Mouse (Mus musculus): ENCODE measurements around the gene Esrrb.

Esrrb gene

DNA sequence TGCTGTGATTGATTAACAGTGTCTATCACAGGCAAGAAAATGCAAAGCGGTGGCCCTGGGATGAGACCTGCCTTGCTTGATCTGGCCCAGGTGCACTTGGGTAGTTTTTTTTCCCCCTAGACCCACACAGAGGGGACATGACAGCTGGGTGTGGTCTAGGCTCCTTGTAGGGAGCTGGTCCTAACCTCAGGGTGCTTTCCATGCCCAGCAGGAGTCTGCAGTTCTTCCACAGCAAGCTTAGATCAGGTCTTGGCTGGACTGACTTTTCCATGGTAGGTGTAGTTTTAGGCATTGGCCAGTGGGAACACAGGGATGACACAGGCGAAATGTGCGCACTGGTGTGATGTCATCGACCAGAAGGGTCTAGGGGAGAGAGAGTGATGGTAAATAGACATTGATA lies 136.2 kb downstream of the Esrrb start:
- no peak for DNase-seq (ENCODE audit: low spot score)

DNA sequence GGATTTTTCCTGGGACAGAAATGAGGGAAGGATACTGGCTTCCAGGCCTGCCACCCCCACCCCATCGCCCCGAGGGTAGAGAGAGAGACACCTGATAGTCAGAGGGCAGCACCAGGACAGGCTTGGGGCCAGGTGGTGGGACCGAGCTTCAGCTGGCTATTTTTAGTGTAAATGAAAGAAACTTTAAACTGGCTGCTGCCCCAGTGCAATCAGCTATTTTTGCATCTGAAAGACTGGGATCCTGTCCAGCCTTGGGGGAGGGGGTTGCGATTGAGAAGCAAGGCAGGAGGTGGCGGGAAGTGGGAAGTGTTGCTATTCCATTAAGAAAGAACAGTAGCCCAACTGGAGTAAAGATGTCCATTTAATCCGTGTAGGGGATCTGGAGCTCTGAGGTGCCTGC lies 137.8 kb downstream of the Esrrb start:
- no peak for DNase-seq (ENCODE audit: low spot score)

DNA sequence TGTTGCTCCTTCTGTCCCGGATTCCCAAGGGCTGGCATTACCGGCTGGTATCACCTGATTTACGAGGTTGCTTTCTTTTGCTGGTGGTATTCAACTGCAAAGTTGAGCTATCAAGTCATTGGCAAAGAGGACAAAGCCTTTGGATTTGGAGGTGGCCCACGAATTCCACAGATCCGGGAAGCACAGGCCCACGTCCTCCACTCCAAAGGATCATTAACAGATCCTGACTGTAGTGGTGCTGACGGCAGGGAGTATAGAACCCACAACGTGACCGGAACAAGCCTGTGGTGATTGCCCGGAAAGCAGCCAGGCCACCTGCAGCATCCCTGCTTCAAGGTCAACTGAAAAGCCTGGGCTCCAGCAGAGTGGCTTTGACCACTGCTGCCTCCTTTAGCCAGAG lies 140.8 kb downstream of the Esrrb start:
- DNase-seq (ENCODE audit: low spot score) = no peak

DNA sequence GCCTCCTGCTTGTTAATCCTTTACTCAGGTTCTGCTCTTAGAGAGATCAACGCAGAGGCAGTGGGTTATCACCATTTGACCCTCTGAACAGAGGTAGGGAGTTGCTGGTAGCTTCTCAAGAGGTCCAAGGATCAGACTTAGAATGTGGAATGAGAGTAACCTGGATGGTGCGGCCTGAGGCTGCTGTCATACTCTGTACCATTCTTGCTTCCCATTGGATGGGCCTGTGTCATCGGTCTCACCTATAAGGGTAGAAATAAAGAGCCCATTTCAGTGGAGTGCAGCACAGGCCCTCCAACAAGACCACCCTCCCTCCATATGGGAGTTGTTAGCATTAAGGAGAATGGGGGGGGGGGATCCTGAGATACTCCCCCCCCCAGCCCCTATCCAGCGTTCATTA lies 143.0 kb downstream of the Esrrb start:
- no peak for DNase-seq (ENCODE audit: low spot score)

DNA sequence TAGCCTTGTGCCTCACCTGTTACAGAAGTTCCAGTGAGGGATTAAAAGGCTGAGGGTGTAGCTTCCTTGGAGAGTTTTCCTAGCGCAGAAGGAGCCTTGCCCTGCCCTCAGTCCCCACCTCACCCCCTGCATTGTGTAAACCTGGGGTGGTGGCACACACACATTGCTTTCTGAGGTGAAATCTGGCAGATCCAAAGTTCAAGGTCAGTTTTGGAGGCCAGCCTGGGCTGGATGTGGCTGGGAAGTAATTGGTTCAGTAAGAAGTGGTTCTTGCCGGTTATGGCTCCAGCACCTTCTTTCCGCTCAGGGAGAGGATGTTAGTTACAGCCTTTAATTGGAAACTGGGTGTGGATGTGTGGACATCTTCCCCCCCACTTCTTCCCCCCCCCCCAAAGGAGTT lies 143.4 kb downstream of the Esrrb start:
- no peak for DNase-seq (ENCODE audit: low spot score)

DNA sequence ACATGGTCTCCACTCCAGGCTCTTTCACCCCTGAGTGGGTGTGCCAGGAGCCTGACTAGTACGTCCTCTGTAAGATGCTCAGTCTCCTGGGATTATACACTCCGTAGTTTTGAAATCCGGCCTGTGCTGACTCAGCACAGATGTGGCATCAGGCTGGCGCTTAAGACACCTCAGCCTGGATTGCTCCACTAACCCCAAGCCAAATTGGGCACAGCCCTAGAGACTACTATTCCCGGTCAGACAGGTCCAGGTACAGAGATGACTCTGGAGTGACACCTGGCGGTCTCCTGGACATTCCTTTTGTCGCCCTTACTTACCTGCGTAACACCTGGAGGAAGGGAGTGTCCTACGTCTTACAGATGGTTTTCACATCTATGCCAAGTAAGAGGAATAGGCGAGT lies 146.8 kb downstream of the Esrrb start:
- DNase-seq (ENCODE audit: low spot score) = no peak

DNA sequence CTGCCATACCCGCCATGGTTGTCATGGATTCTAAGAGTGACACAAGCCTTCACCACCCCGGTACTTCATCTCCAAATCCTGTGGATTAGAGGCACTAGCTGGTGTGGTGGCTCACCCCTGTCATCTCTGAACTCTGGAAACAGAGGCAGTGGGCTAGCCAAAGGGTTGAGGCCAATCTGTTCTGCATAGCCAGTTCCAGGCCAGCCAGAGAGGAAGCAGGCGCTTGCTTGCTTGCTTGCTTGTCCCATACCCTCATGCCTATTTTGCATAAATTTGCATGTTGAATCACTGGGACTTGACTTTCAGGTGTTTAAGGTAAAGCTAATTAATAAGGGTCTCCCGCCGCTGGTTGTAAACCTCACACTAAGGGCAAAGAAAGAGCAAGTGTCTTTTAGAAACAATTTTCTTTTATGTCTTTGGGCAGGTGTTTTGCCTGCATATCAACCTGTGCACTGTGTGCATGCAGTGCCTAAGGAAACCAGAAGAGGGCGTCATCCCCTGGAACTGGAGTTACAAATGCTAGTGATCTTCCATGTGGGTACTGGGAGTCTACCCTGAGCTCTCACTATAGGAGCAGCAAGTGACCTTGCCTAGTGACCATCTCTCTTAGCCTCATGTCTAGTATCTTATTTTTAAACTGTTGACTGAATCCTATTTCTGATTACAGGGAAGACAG lies 147.5 kb downstream of the Esrrb start:
- no peak for DNase-seq (ENCODE audit: low spot score)

DNA sequence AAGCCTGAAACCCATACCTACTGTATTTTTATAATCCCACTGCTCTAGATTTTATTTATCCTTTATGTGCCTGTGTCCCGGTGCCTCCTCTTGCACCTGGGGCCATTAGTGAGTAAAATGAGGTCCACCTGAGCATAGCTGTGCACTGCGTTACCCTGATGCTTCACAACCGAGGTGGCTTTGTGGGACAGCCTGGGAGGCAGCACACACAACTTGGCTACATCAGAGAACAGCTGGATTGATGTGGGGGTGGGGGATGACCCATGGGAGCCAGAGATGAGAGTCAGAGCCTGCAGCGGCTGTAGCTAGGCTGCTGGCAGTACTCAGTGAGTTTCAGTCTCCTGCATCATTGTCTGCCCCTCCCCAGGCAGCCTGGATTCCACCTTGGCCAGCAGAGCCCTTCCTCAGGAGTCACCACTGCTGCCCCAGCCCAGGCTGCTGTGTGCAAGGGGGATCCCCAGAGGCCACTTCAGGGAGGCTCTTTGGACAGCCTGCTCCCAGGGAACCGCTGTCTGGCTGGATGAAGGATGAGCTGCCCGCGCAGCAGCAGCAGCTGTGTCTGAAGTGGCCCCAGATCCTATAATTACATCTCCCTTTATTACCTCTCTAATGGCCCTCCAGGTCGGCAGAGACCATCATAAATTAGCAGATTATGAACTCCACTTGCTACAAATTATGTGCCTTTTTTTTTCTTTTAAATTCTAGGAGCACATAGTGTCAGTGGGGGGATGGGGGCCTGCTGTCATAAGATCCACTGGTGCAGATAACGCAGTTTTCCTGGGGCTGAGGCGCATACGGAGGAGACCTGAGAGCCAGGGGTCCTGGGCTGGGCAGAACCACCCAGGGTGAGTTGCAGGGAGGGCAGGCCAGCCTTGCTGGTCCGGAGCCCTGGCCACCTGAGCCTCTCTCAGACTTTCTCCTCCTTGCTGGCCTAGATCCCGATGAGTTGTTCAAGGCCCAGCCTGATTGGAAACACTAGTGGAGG lies 148.7 kb downstream of the Esrrb start:
- no peak for DNase-seq (ENCODE audit: low spot score)

DNA sequence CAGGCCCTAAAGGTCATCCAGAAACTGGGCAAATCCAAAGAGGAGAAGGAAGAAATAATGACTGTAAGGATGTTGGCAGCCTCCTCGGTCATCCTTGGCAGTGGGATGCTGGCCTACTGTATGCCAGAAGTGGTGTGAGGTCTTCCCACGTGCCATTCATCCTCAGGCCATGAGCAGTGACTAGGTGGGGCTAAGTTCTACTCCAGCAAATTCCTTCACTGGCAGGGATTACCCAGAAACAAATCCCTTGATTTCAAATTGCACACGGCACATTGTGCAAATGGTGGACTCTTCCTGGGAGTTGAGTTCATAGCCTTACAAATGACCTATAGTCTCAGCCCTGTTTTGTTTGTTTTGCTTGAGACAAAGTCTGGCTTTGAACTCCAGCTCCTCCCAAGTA lies 151.4 kb downstream of the Esrrb start:
- DNase-seq (ENCODE audit: low spot score) = no peak

DNA sequence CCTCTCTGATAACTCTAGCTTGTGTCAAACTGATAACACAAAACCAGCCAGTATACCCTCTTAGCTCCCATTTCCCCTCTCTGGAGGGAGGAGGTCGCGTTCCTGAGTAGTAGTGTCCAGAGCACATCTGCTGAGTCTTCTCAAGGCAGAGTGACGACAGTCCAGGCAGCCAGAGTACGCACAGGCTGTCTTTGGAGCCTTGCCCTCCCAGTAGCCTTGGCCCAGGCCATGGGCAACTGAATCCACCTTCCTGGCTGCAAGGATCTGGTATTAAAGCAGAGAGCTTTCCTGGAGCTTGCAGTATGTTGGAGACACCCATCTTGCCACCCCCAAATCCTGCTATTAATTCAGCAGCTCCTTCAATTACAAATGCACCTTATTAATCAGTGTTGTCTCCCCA lies 152.7 kb downstream of the Esrrb start:
- no peak for DNase-seq (ENCODE audit: low spot score)

DNA sequence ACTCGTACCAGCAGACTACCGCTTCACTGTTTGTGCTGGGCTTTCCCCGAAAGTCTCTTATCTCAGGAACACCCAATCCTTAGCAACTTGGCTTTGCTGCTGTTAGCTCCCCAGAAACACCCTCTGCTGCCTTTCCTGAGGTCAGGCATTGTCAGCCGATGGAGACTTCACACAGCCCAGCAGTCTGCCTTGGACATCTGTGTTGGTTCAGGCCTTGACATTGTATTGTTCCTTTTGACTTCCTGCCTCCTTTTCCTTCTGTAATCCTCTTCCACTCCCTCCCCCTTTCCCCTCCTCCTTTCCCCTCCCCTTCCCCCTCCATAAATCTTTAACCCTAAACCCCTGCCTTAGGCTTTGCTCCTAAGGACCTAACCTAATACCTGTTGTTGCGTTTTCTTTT lies 155.7 kb downstream of the Esrrb start:
- DNase-seq (ENCODE audit: low spot score) = no peak

DNA sequence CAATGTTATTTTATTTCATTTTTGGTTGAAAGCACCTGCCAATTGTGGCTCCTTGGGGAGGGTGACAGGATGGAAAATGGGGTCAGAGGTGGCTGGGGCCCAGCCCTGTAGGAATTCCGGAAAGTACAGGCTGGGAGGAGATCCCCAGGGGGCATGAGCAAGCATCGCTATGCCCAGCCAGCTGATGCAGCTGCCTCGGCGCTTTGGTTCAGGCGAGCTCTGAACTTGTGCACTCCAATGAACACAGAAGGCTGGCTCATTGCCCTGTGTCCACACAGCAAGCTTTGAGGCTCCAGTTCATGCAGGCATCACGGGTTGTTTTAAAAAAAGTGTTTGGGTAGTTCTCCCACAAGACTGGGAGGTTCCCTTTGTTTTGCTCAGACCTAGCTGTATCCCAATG lies 156.8 kb downstream of the Esrrb start:
- DNase-seq (ENCODE audit: low spot score) = no peak

DNA sequence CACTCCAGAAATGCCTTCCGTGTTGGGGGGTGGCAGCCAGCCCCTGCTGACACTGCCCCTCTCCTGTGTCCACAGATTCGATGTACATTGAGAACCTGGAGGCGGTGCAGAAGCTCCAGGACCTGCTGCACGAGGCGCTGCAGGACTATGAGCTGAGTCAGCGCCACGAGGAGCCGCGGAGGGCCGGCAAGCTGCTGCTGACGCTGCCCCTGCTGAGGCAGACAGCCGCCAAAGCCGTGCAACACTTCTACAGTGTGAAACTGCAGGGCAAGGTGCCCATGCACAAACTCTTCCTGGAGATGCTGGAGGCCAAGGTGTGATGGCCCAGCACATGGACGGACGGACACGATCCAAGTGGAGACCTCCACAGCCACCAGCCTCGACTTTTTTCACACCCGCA lies 157.8 kb downstream of the Esrrb start:
- DNase-seq (ENCODE audit: low spot score) = no peak

DNA sequence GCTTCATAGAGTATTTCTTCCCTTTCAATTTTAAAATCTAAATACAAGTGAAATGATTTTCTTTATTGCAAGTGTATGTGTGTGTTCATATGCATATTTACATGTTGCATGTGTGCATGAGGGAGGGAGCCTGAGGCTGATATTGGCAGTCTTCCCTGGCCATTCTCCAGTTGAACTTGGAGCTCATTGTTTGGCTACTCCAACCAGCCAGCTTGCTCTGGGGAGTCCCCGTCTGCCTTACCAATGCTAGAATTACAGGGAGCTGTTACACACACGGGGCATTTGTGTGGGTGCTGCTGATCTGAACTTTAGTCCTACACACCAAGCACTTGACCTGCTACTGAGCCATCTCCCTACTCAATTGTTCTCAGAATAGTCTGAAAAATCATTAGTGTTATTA lies 173.4 kb downstream of the Esrrb start:
- no peak for DNase-seq (ENCODE audit: low spot score)

DNA sequence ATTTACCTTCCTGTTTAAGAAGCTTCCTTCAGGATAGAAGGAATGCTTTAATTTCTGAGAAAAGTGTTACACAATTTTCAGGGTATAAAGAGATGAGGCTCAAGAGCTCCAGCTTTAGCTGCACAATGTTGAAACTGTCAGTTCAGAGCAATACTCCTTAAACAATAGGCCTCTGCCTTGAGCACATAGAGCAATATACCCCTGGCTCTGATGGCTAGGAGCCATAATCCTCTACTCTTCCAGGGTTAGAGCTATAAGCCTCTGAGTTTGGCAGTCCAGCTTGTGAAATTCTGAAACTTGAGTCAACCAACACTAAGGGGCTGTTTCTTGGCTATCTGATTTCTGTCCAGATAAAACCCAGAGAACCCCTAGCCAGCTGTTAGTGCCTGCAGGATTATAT lies 176.9 kb downstream of the Esrrb start:
- no peak for DNase-seq (ENCODE audit: low spot score)

DNA sequence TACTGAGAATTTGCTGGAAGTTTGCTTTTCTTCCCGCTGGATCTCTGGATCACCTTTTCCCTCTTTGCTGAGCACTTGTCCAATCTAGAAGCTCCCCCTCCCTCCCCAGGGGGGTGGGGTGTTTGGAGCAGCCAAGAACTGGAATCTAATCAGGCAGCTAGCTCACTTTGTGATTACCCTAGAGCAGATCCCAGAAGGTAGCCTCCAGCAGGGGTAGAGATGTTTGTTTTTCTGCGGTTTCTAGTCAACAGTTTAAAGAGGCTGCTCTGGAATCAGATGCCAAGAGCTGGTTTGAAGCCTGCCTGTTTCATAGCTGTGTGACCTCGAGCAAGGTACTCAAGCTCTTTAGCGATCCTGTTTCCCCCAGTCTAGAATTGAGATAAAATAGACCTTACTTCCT lies 177.8 kb downstream of the Esrrb start:
- DNase-seq (ENCODE audit: low spot score) = no peak

DNA sequence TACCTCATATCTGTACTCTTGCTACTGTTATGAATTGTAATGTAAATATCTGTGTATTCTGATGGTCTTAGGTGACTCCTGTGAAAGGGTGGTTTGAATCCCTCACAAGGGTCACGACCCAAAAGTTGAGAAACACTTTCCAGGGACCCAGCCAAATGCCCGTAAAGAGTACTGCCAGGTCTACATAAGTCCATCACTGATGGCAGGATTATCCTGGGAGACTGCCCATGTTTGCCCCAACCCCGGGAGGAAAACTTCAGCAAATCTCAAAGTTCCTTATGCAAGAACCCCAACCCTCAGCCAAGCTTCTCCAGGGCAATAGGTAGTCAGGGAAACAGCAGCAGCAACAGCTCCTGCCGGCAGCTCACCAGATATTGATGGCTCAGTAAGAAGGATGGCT lies 178.6 kb downstream of the Esrrb start:
- no peak for DNase-seq (ENCODE audit: low spot score)

DNA sequence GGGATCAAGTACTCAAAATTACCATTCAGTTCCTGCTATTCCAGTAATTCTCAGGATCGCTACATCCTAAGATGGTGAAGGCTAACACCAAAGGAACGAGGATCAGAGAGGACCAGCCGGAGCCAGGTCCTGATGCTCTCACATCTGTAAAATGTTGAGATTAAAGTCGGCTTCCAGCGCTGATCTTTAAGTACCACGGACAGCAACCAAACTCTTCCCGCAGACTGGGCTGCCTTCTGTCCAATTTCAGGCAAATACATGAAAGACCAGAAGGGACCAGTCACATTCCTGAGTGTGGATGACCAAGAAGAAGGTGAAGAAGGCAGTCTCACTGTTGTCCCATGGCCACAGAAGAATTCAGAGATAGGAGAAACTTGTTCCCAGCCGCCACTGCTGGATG lies 186.9 kb downstream of the Esrrb start:
- peak; percentile 5 for DNase-seq (ENCODE audit: low spot score)

DNA sequence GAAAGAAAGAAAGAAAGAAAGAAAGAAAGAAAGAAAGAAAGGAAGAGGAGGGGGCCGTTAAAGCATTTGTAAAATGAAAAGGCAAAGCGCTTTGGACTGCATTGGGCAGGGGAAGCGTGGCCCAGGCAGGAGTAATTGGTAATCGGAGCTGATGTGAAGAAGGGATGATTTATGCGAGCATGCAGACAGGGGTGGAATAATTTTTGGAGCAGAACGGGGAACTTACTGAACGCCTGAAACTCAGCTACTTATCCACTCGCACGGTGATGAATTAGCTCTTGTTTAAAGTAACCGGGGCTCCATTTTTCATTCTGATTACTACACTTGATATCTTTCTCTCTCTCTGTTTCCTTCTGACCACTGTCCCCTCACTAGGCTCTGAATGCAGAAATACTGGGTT lies 192.1 kb downstream of the Esrrb start:
- no peak for DNase-seq (ENCODE audit: low spot score)

DNA sequence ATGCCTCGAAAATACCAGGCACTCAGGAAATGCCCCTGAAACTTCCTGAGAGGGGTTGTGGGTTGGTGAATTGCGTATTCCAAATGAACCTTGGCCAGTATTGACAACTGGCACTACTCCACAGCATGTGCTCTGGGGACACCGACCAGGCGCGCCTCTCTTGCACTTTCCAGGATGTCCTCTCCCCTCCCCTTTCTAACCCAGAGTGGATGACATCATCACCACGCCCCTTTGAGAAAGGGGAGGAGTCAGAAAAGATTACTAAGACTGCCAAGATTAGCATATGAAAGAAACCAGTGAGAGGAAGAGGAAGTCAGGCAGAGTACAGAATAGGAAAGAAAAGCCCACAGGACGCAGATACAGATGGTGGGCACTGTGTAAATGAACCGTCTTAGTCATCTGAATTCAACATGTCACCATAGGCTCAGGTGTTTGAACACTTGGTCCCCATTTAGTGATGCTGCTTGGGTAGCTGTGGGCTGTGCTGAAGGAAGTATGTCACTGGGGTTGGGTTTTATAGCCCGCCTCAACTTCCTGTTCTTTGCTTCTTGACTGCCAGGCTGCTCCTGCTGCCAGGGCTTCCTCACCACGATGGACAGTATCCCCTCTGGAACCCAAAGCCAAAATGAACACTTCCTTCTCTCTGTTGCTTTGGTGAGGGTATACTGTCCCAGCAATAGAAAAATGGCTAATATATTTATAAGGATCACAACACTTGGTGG lies 196.0 kb downstream of the Esrrb start:
- DNase-seq (ENCODE audit: low spot score) = peak; percentile 3

DNA sequence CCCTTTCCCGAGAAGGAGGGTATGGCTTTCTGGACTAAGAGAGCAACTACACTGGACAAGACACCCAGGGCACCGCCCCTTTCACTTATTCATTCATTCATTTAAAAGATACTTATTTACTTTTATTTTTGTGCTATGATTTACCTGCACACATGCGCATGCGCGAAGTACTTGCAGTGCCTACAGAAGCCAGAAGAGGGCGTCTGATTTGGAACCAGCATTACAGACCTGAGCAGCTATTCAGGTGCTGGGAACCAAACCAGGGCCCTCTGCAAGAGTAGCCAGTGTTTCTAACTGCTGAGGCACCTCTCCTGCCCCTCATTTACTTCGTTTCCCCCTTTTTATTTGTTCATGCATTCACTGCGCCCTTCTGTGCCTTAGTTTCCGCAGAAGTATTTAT lies 198.0 kb downstream of the Esrrb start:
- no peak for DNase-seq (ENCODE audit: low spot score)

DNA sequence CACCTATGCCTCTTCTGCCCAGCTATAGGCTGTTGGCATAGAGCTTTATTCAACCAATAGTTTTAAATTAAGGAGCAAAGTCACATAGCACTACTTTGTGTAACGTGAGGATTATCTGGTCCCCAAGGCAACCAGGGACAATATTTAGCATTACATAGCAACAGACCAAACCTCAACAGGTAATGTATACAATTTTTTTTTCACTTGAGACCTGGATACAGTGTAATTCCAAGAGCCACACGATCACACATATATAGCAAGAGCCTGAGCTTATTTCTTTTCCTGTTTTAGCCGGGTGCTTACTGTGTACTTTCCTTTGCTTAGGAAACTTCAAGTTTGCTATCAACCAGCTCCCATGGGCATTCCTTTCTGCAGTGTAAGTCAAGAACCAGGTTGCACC lies 201.8 kb downstream of the Esrrb start:
- no peak for DNase-seq (ENCODE audit: low spot score)

DNA sequence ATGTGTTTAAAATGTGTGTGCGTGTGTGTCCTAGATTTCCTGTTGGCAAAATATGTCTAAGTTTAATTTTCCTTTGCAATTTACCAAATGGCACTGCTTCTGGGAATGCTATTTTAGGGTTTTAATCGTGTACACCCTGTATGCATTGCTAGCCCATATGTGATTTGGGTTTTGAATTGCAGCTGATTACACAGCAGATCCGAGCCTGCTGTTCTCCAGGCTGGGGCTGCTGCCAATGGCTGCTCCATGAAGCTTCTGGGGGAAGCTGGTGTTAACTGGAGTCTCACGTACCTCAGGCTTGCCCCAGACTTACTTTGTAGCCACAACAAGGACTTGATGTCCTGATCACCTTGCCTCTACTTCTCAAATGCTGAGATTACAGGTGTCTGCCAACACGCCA lies 205.1 kb downstream of the Esrrb start:
- DNase-seq (ENCODE audit: low spot score) = no peak

Measured in yolk sac, embryonic 10.5 days (tissue).